Mouse (Mus musculus) forebrain, postnatal 0 days (tissue): ENCODE measurements at regions not wholly inside any gene's neighbourhood (a gene's known extent, or its start where the extent isn't known, plus 50 kb on each side); places are given as distances from the start of the nearest gene placed in this dataset.

Source experiments
- ATAC-seq: fragments of 200-750 bp; cut with Nextera tagmentation; 2 replicates; pipeline ENCODE4 v1.8.0; 2017; ENCODE audit warnings: mild to moderate bottlenecking, moderate library complexity
- DNase-seq: peaks from one replicate; pipeline ENCODE4 v3.0.0-alpha.2; 2015
- H3K27ac ChIP-seq: fragments of 300-500 bp; sonication (generic); 2 replicates; pipeline ENCODE4 v1.5.1; 2014; ENCODE audit warnings: low read depth, mild to moderate bottlenecking, antibody characterized with exemption, low read length, moderate library complexity, mixed read lengths
- H3K27me3 ChIP-seq: fragments of 300-500 bp; sonication (generic); 2 replicates; pipeline ENCODE4 v1.6.1; 2014; ENCODE audit warnings: mild to moderate bottlenecking, low read length, mixed read lengths; ENCODE audit not compliant: insufficient read depth
- H3K36me3 ChIP-seq: fragments of 300-500 bp; sonication (generic); 2 replicates; pipeline ENCODE4 v1.6.1; 2014; ENCODE audit warnings: mild to moderate bottlenecking, moderate library complexity; ENCODE audit not compliant: insufficient read depth
- H3K4me1 ChIP-seq: fragments of 300-500 bp; sonication (generic); 2 replicates; pipeline ENCODE4 v1.6.1; 2014; ENCODE audit warnings: antibody characterized with exemption; ENCODE audit not compliant: insufficient read depth
- H3K4me2 ChIP-seq: fragments of 300-500 bp; sonication (generic); 2 replicates; pipeline ENCODE4 v1.6.1; 2014; ENCODE audit warnings: low read depth, mild to moderate bottlenecking, moderate library complexity
- H3K4me3 ChIP-seq: fragments of 300-500 bp; sonication (generic); 2 replicates; pipeline ENCODE4 v1.5.1; 2014; ENCODE audit warnings: low read depth, low read length, mixed read lengths
- H3K9ac ChIP-seq: fragments of 300-500 bp; sonication (generic); 2 replicates; pipeline ENCODE4 v1.6.1; 2014; ENCODE audit warnings: mild to moderate bottlenecking
- H3K9me3 ChIP-seq: fragments of 300-500 bp; sonication (generic); 2 replicates; pipeline ENCODE4 v1.6.1; 2016; ENCODE audit warnings: low read length
- CTCF ChIP-seq: sonication (generic); IDR thresholded peaks from 2 replicates; pipeline ENCODE4 v1.5.1; 2016; ENCODE audit warnings: antibody characterized with exemption, control low read depth, low read depth
- WGBS: fragments of 180-500 bp; shearing (Covaris S2); extraction: QIAGEN DNeasy Blood & Tissue Kit; methylation state at CpG from one replicate; pipeline ENCODE4 v1.1.7; 2014; 5-methylcytosine and 5-hydroxymethylcytosine counted together

GRCm38 (mm10) chr9:87453261-87453660 is 197.9 kb upstream of the Cep162 start:
- ATAC-seq = no peak
- WGBS = 86% methylated on average over 2 of the region's 2 CpGs

GRCm38 (mm10) chr9:87452571-87452970 is 197.2 kb upstream of the Cep162 start:
- Histone ChIP-seq H3K9me3 (no peaks in the 10 kb centered on the region), H3K36me3 (no peaks in the 10 kb centered on the region), H3K27ac (no peak overlapping the region), H3K4me2 (no peak overlapping the region), H3K9ac (no peak overlapping the region), H3K4me3 (no peak overlapping the region), H3K27me3 (no peaks in the 10 kb centered on the region), H3K4me1 (no peaks in the 10 kb centered on the region)
- 74% methylated on average over 2 of the region's 2 CpGs for WGBS
- DNase-seq (no peak), ATAC-seq (no peak)
- TF ChIP-seq CTCF = no peak

More at GRCm38 (mm10) chr9:87453261-87453660, 197.9 kb upstream of the Cep162 start:
- Histone ChIP-seq H3K9ac (no peak overlapping the region), H3K9me3 (no peaks in the 10 kb centered on the region), H3K4me2 (no peak overlapping the region), H3K36me3 (no peaks in the 10 kb centered on the region), H3K27me3 (no peaks in the 10 kb centered on the region), H3K4me3 (no peak overlapping the region), H3K27ac (no peak overlapping the region), H3K4me1 (no peaks in the 10 kb centered on the region)
- no peak for DNase-seq
- TF ChIP-seq CTCF = no peak

- Histone ChIP-seq H3K4me1 (no peaks in the 10 kb centered on the region), H3K27ac (no peak overlapping the region), H3K4me2 (no peak overlapping the region), H3K36me3 (no peaks in the 10 kb centered on the region), H3K9me3 (no peaks in the 10 kb centered on the region), H3K27me3 (no peaks in the 10 kb centered on the region), H3K9ac (no peak overlapping the region), H3K4me3 (no peak overlapping the region)
- 63% methylated on average over 10 of the region's 10 CpGs for WGBS
- no peak for DNase-seq
- ATAC-seq = no peak
- TF ChIP-seq CTCF = no peak
These were observed 188.3 kb upstream of the Cep162 start for GRCm38 (mm10) chr9:87443467-87444235.

- no peak for TF ChIP-seq CTCF
- H3K36me3 ChIP-seq = no peaks in the 10 kb centered on the region
- H3K4me1 ChIP-seq = no peaks in the 10 kb centered on the region
- no peak overlapping the region for H3K9ac ChIP-seq
- no peak overlapping the region for H3K27ac ChIP-seq
- H3K4me3 ChIP-seq = no peak overlapping the region
- peak; percentile 55 for DNase-seq
- H3K9me3 ChIP-seq = no peaks in the 10 kb centered on the region
- 19% methylated on average over 8 of the region's 8 CpGs for WGBS
- no peaks in the 10 kb centered on the region for H3K27me3 ChIP-seq
- peak overlapping the region; percentile 32 for H3K4me2 ChIP-seq
- ATAC-seq = peak; percentile 78
These were observed 176.7 kb upstream of the Cep162 start for GRCm38 (mm10) chr9:87432072-87432471.

- 23% methylated on average over 7 of the region's 7 CpGs for WGBS
- Histone ChIP-seq H3K9ac (no peak overlapping the region), H3K36me3 (no peaks in the 10 kb centered on the region), H3K4me2 (peak overlapping the region; percentile 32), H3K4me3 (no peak overlapping the region), H3K9me3 (no peaks in the 10 kb centered on the region), H3K27me3 (no peaks in the 10 kb centered on the region), H3K4me1 (no peaks in the 10 kb centered on the region), H3K27ac (no peak overlapping the region)
- TF ChIP-seq CTCF = no peak
- ATAC-seq (peak; percentile 76), DNase-seq (peak; percentile 37)
These were observed 176.2 kb upstream of the Cep162 start for GRCm38 (mm10) chr9:87431523-87431922.

- Histone ChIP-seq H3K4me3 (no peak overlapping the region), H3K9ac (no peak overlapping the region), H3K27me3 (no peaks in the 10 kb centered on the region), H3K9me3 (no peaks in the 10 kb centered on the region), H3K4me2 (no peak overlapping the region), H3K36me3 (no peaks in the 10 kb centered on the region), H3K4me1 (no peaks in the 10 kb centered on the region), H3K27ac (no peak overlapping the region)
- peak; percentile 28 for DNase-seq
- TF ChIP-seq CTCF = peak; percentile 59
- ATAC-seq = no peak
- 67% methylated on average over 4 of the region's 4 CpGs for WGBS
These were observed 169.9 kb upstream of the Cep162 start for GRCm38 (mm10) chr9:87425201-87425600.

GRCm38 (mm10) chr9:87421175-87421574 is 165.8 kb upstream of the Cep162 start:
- ATAC-seq (no peak; the same call in 1 of the 2 replicates), DNase-seq (no peak)
- no peaks in the 10 kb centered on the region for H3K36me3 ChIP-seq
- no peaks in the 10 kb centered on the region for H3K9me3 ChIP-seq
- H3K27me3 ChIP-seq = no peaks in the 10 kb centered on the region
- no peak overlapping the region for H3K27ac ChIP-seq
- WGBS = 53% methylated on average over 8 of the region's 8 CpGs
- H3K4me1 ChIP-seq = no peaks in the 10 kb centered on the region
- H3K9ac ChIP-seq = no peak overlapping the region
- TF ChIP-seq CTCF = no peak
- H3K4me2 ChIP-seq = no peak overlapping the region
- H3K4me3 ChIP-seq = no peak overlapping the region
